Mouse (Mus musculus): ENCODE data around the gene Zmiz1.

GRCm38 (mm10) chr14:25708917-25709316, 249.9 kb downstream of the Zmiz1 start:
- TF ChIP-seq POLR2AphosphoS2 (IDR thresholded peaks at IDR 0.05; ENCODE audit: insufficient read length, low read depth) (peak; percentile 46), POLR2A (IDR thresholded peaks at IDR 0.05; ENCODE audit: insufficient read length, low read depth) (no peak), MAX (IDR thresholded peaks at IDR 0.05; ENCODE audit: low read depth) (no peak)
